Mouse (Mus musculus) C2C12 (cell line): Measurements from ENCODE around the gene Smco1. TPM values are rescaled to one million over a fixed set of nuclear protein-coding genes. Genes with fewer than 3 reads are reported as not detected.
"Not testable (repeated sequence)": the region's sequence is repeated elsewhere in the genome, so short reads cannot be mapped to it uniquely, and the experiment has no call there.

ENCODE experiments used
- H3K27me3 ChIP-seq: one replicate; pipeline ENCODE4 v1.6.1; 2011; ENCODE audit not compliant: control insufficient read depth, insufficient read depth, insufficient read length
- H3K36me3 ChIP-seq: one replicate; pipeline ENCODE4 v1.6.1; 2011; ENCODE audit not compliant: control insufficient read depth, insufficient read depth
- H3K4me3 ChIP-seq: one replicate; pipeline ENCODE4 v1.5.1; 2011; ENCODE audit warnings: mild to moderate bottlenecking, control low read depth; ENCODE audit not compliant: poor library complexity, insufficient read depth, severe bottlenecking
- H3K79me2 ChIP-seq: one replicate; pipeline ENCODE4 v1.6.1; 2011; ENCODE audit not compliant: control insufficient read depth, insufficient read depth
- H3K79me3 ChIP-seq: one replicate; pipeline ENCODE4 v1.6.1; 2011; ENCODE audit warnings: low read depth, control low read depth
- H3ac ChIP-seq: one replicate; pipeline ENCODE3; 2011; ENCODE audit warnings: low read depth; ENCODE audit not compliant: control insufficient read depth, insufficient read length
- CEBPB ChIP-seq: IDR thresholded peaks from one replicate; pipeline ENCODE4 v1.6.1; 2011; ENCODE audit warnings: low read depth, mild to moderate bottlenecking, control low read depth, moderate library complexity
- CTCF ChIP-seq: IDR thresholded peaks from one replicate; pipeline ENCODE4 v1.5.1; 2011; ENCODE audit not compliant: control insufficient read depth, insufficient read depth, insufficient read length
- FOSL1 ChIP-seq: IDR thresholded peaks from one replicate; pipeline ENCODE4 v1.8.0; 2011; ENCODE audit warnings: mild to moderate bottlenecking, low read length; ENCODE audit not compliant: poor library complexity, insufficient read depth, severe bottlenecking
- MAX ChIP-seq: IDR thresholded peaks from one replicate; pipeline ENCODE4 v1.6.1; 2011; ENCODE audit warnings: mild to moderate bottlenecking, control low read depth
- MYOD1 ChIP-seq: IDR thresholded peaks from one replicate; pipeline ENCODE4 v1.6.1; 2011; ENCODE audit warnings: low read depth; ENCODE audit not compliant: control insufficient read depth, insufficient read length
- MYOG ChIP-seq: IDR thresholded peaks from one replicate; pipeline ENCODE4 v1.6.1; 2011; ENCODE audit not compliant: control insufficient read depth, insufficient read length; ENCODE audit errors: extremely low read depth
- USF1 ChIP-seq: IDR thresholded peaks from one replicate; pipeline ENCODE4 v1.6.1; 2011; ENCODE audit warnings: low read depth, mild to moderate bottlenecking, control low read depth, moderate library complexity
- polyA plus RNA-seq: library from polyadenylated mRNA; unstranded; fragments of >200 nt; fragmentation: generic; extraction: Trizol; gene quantifications from one replicate; pipeline ENCODE4 v1.2.1, GENCODE M21; 2012; ENCODE audit warnings: missing spikeins

Smco1 gene
- polyA plus RNA-seq, 1 experiment = not detected

DNA sequence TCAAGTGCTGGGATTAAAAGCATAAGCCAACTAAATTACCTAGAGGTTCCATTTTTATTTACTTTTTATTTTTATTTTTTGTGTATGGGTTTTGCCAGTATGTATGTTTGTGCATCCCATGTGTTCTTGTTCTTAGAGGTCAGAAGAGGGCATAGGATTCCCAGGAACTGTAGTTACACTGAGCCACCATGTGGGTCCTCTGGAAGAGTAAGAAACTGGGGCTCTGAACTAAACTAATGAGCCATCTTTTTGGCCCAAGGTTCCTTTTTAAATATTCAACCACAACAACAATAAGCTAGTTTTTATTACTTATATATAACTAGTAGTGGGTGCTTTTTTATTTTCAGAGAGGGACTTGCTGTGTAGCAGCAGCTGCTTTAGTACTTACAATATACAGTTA lies 11.3 kb downstream of the Smco1 start:
- H3K4me3 ChIP-seq = no peak overlapping the region
- H3K79me3 ChIP-seq = peaks cover 38% of the 10 kb centered on the region
- no peaks in the 10 kb centered on the region for H3K27me3 ChIP-seq
- TF ChIP-seq MYOD1 = no peak
- no peak for TF ChIP-seq USF1
- TF ChIP-seq FOSL1 = no peak
- no peak for TF ChIP-seq MAX
- no peak for TF ChIP-seq MYOG
- TF ChIP-seq CTCF = no peak
- TF ChIP-seq CEBPB = no peak
- H3K79me2 ChIP-seq = peaks cover 57% of the 10 kb centered on the region
- peaks cover 64% of the 10 kb centered on the region for H3K36me3 ChIP-seq
- H3ac ChIP-seq = no peak overlapping the region

DNA sequence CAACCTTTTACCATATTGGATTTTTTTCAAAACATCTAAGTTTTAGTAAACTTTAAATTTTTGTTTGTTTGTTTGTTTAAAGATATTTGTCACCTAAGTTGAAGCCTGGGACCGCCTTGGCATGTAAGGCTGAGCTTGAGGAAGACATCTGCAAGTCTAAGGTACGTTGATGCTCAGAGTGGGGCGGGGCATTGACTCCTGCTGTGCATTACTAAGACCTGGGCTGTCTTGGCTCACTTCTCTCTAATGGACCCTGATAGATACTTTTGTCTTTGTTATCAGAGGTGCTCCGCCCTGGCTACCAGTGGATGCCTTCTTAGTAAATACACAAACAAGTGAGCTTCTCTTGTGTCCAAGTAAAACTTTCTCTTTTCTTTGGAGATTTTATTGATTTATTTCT lies 20.6 kb downstream of the Smco1 start:
- Histone ChIP-seq H3ac (no peak overlapping the region), H3K27me3 (no peaks in the 10 kb centered on the region), H3K79me2 (no peaks in the 10 kb centered on the region), H3K36me3 (peaks cover 54% of the 10 kb centered on the region), H3K79me3 (no peaks in the 10 kb centered on the region), H3K4me3 (no peak overlapping the region)
- TF ChIP-seq CTCF (no peak), MAX (no peak), FOSL1 (no peak), MYOG (no peak), USF1 (no peak)

DNA sequence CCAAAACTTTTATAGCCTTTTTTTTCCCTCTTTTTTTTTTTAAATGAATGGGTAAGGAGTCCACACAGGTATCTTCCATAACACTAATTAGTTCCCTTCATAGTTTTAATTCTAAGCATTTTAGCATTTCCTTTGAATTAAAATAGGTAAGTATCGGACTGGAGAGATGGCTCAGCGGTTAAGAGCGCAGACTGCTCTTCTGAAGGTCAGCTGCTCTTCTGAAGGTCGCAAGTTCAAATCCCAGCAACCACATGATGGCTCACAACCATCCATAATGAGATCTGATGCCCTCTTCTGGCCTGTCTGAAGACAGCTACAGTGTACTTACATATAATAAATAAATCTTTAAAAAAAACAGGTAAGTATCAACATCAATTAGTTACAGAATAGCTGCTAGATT lies 28.3 kb downstream of the Smco1 start:
- H3ac ChIP-seq, H3K79me2 ChIP-seq, H3K4me3 ChIP-seq, H3K79me3 ChIP-seq, H3K27me3 ChIP-seq: not testable (repeated sequence)
- H3K36me3 ChIP-seq = peaks cover 39% of the 10 kb centered on the region

DNA sequence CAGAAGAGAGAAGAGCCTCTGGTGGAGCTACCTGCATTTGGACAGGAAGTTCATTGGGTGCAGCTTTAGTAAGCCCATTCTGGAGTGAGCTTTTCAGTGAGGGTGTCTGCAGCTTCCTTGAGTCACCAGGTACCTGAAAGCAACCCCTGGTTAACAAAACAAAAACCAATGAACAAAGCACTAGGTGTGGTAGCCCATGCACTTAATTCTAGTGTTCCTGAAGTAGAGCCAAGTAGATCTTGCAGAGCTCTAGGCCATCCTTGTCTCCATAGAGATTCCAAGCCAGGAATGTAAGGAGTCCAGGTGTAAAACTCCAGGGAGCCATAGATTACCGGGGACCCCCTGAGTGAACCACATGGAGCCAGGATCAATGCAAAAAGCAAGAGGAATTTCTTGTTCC lies 31.8 kb downstream of the Smco1 start:
- Histone ChIP-seq H3K4me3 (no peak overlapping the region), H3K79me2 (no peaks in the 10 kb centered on the region), H3K36me3 (peaks cover 25% of the 10 kb centered on the region), H3K79me3 (no peaks in the 10 kb centered on the region), H3ac (no peak overlapping the region), H3K27me3 (no peaks in the 10 kb centered on the region)
- TF ChIP-seq MAX = no peak

DNA sequence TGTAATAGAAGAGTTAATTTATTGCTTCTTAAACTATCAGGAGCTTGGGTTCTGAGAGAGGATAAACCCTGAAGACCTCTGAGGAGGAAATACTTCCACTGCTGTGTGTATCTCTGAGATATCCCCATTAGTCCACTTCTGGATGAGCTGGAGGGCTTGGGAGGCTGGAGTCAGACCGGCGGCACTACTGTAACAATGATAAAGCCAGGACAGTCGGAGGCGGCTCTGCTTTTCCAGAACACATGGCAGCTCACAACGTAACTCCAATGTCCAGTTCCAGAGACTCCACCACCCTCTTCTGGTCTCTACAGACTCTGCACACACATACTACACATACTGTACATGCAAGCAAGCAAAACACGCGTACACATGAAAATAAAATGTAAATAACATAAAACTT lies 32.6 kb downstream of the Smco1 start:
- Histone ChIP-seq H3ac (no peak overlapping the region), H3K27me3 (no peaks in the 10 kb centered on the region), H3K4me3 (no peak overlapping the region), H3K36me3 (peaks cover 17% of the 10 kb centered on the region), H3K79me3 (no peaks in the 10 kb centered on the region), H3K79me2 (no peaks in the 10 kb centered on the region)
- no peak for TF ChIP-seq CTCF
- no peak for TF ChIP-seq MYOD1
- TF ChIP-seq MAX = no peak
- no peak for TF ChIP-seq MYOG
- no peak for TF ChIP-seq CEBPB
- no peak for TF ChIP-seq USF1
- TF ChIP-seq FOSL1 = no peak

DNA sequence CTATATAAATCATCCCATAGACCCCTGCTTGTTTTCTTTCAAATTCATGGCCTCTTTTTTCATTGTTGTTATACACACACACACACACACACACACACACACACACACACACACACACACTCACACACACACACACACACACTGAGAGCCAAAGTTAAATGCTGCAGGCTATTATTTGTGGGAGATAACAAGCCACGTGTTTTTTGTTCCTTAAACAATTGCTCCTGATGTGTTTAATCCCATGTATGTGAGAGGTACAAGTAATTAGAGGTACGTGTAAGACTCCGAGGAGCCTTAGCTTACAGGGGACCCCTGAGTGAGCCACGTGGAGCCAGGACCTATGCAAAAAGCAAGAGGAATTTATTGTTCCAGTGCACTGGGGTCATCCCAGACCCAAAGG lies 40.7 kb downstream of the Smco1 start:
- Histone ChIP-seq H3ac (no peak overlapping the region), H3K79me3 (no peaks in the 10 kb centered on the region), H3K36me3 (no peaks in the 10 kb centered on the region), H3K27me3 (no peaks in the 10 kb centered on the region), H3K4me3 (no peak overlapping the region), H3K79me2 (no peaks in the 10 kb centered on the region)
- TF ChIP-seq MYOD1 = no peak
- TF ChIP-seq CEBPB = no peak
- no peak for TF ChIP-seq FOSL1
- TF ChIP-seq MYOG = no peak
- no peak for TF ChIP-seq CTCF
- TF ChIP-seq MAX = no peak
- TF ChIP-seq USF1 = no peak

DNA sequence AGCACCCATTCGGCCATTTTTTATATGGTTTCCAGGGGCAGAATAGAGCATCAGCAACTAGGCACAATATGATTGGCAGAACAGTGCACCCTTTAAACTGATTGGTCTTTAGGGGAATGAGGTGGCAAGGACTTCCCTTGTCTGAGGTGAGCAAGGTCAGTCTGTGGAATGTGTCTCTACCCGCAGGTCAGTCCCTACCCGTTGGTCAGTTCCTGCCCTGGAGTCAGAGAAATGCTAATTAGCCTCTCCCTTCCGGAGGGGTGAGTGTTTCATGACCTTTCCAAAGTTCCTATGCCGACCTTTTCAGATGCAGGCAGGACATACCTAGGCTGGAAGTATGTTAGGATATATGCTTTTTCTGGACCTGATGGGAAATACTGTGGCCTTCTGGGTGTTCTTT lies 41.1 kb downstream of the Smco1 start:
- Histone ChIP-seq H3K36me3 (no peaks in the 10 kb centered on the region), H3K79me3 (no peaks in the 10 kb centered on the region), H3K4me3 (no peak overlapping the region), H3K79me2 (no peaks in the 10 kb centered on the region), H3ac (no peak overlapping the region), H3K27me3 (no peaks in the 10 kb centered on the region)
- TF ChIP-seq USF1 (no peak), MYOG (no peak), MAX (no peak), CEBPB (no peak), MYOD1 (no peak), CTCF (no peak), FOSL1 (no peak)
